Mouse (Mus musculus) NIH3T3 (cell line): ENCODE measurements around the gene Kif6.

Source experiments
- DNase-seq: peaks from one replicate; pipeline ENCODE4 v3.0.0-alpha.2; 2012; ENCODE audit warnings: low read depth

The Kif6 gene

GRCm38 (mm10) chr17:49791546-49791945 is 176.6 kb downstream of the Kif6 start:
- DNase-seq: no peak

- peak; percentile 53 for DNase-seq
Observed at GRCm38 (mm10) chr17:49792217-49792743, 177.3 kb downstream of the Kif6 start.

- DNase-seq: no peak
Observed at GRCm38 (mm10) chr17:49792946-49793345, 178.0 kb downstream of the Kif6 start.

- DNase-seq: no peak
Observed at GRCm38 (mm10) chr17:49793965-49794364, 179.0 kb downstream of the Kif6 start.

GRCm38 (mm10) chr17:49795241-49795640 is 180.3 kb downstream of the Kif6 start:
- DNase-seq: no peak

GRCm38 (mm10) chr17:49796116-49796515 is 181.2 kb downstream of the Kif6 start:
- DNase-seq: peak; percentile 65

GRCm38 (mm10) chr17:49799168-49799567 is 184.2 kb downstream of the Kif6 start:
- peak; percentile 83 for DNase-seq

- DNase-seq: no peak
Observed at GRCm38 (mm10) chr17:49800157-49800556, 185.2 kb downstream of the Kif6 start.

GRCm38 (mm10) chr17:49807461-49807860 is 192.5 kb downstream of the Kif6 start:
- no peak for DNase-seq

- DNase-seq: no peak
Observed at GRCm38 (mm10) chr17:49808712-49809343, 193.9 kb downstream of the Kif6 start.

- DNase-seq: no peak
Observed at GRCm38 (mm10) chr17:49813893-49814640, 199.1 kb downstream of the Kif6 start.

GRCm38 (mm10) chr17:49816067-49816565 is 201.2 kb downstream of the Kif6 start:
- DNase-seq: peak; percentile 86

- DNase-seq: no peak
Observed at GRCm38 (mm10) chr17:49816703-49817102, 201.8 kb downstream of the Kif6 start.

- DNase-seq: no peak
Observed at GRCm38 (mm10) chr17:49820203-49820602, 205.3 kb downstream of the Kif6 start.

- DNase-seq: peak; percentile 39
Observed at GRCm38 (mm10) chr17:49824142-49824840, 209.4 kb downstream of the Kif6 start.

GRCm38 (mm10) chr17:49824841-49825450 is 210.0 kb downstream of the Kif6 start:
- DNase-seq: peak; percentile 54

GRCm38 (mm10) chr17:49825831-49826230 is 210.9 kb downstream of the Kif6 start:
- DNase-seq: no peak

GRCm38 (mm10) chr17:49831745-49832144 is 216.8 kb downstream of the Kif6 start:
- no peak for DNase-seq

GRCm38 (mm10) chr17:49834044-49834545 is 219.2 kb downstream of the Kif6 start:
- peak; percentile 62 for DNase-seq

GRCm38 (mm10) chr17:49837417-49837816 is 222.5 kb downstream of the Kif6 start:
- no peak for DNase-seq

GRCm38 (mm10) chr17:49839243-49839642 is 224.3 kb downstream of the Kif6 start:
- peak; percentile 84 for DNase-seq

- peak; percentile 61 for DNase-seq
Observed at GRCm38 (mm10) chr17:49851210-49851609, 236.3 kb downstream of the Kif6 start.
